In genomic region chr3:82259986-82260652, GRCm38 (mm10) we compare ENCODE assay signal across 25 mouse cellular contexts.
DNase-seq lines count a peak whose midpoint lies in the region; ATAC-seq and TF ChIP-seq lines count a peak whose summit lies in the region.
"Had no signal": no experiment of that assay in that cellular context is flagged by ENCODE, and none has a peak within 500 bp of the region (broad histone marks: within the 10 kb centered on the region; RNA-seq: fewer than 3 reads in every experiment).

No protein-coding gene starts in this region.

- H3K4me1 ChIP-seq in lung, embryonic 15.5 days = 0 out of 2 replicates have a peak, but pooled peaks cover 3% of the 10 kb centered on the region
- H3K4me1 ChIP-seq in kidney, adult 2 months (ENCODE audit: control insufficient read depth, insufficient read depth, low read length) = no peaks in the 10 kb centered on the region
- no peaks in the 10 kb centered on the region for H3K4me1 ChIP-seq in forebrain, embryonic 15.5 days
- H3K4me1 ChIP-seq in hindbrain, embryonic 16.5 days (ENCODE audit: control insufficient read depth, insufficient read depth, low read depth, low read length) = no peaks in the 10 kb centered on the region
- H3K4me1 ChIP-seq: midbrain, embryonic 12.5 days; neural tube, embryonic 12.5 days had no signal

- no peak overlapping the region for H3K4me2 ChIP-seq in lung, embryonic 15.5 days
- no peak overlapping the region for H3K4me2 ChIP-seq in forebrain, embryonic 15.5 days (replicated peaks)
- no peak overlapping the region for H3K4me2 ChIP-seq in hindbrain, embryonic 16.5 days (ENCODE audit: low read length)
- H3K4me2 ChIP-seq: hindbrain, embryonic 14.5 days; midbrain, embryonic 12.5 days; neural tube, embryonic 12.5 days had no signal

- no peaks in the 10 kb centered on the region for H3K36me3 ChIP-seq in lung, embryonic 15.5 days
- no peaks in the 10 kb centered on the region for H3K36me3 ChIP-seq in kidney, adult 2 months (ENCODE audit: control insufficient read depth, insufficient read depth, low read length)
- no peaks in the 10 kb centered on the region for H3K36me3 ChIP-seq in forebrain, embryonic 15.5 days
- no peaks in the 10 kb centered on the region for H3K36me3 ChIP-seq in hindbrain, embryonic 16.5 days (ENCODE audit: control insufficient read depth, insufficient read depth, low read length)
- H3K36me3 ChIP-seq: midbrain, embryonic 12.5 days; neural tube, embryonic 12.5 days had no signal

- TF ChIP-seq POLR2A in kidney, adult 2 months (IDR thresholded peaks at IDR 0.05; ENCODE audit: low read depth, low read length) = no peak

- TF ChIP-seq CTCF in kidney, adult 2 months (conservative IDR thresholded peaks at IDR 0.05; ENCODE audit: insufficient read depth, insufficient read length, low read depth, low read length) = no peak

- no peak overlapping the region for H3K4me3 ChIP-seq in lung, embryonic 15.5 days
- no peak overlapping the region for H3K4me3 ChIP-seq in kidney, adult 2 months (ENCODE audit: insufficient read depth, low read depth, low read length)
- H3K4me3 ChIP-seq in forebrain, embryonic 15.5 days = no peak overlapping the region
- no peak overlapping the region for H3K4me3 ChIP-seq in hindbrain, embryonic 16.5 days (ENCODE audit: low read length)
- H3K4me3 ChIP-seq: left cerebral cortex, adult 2 months; midbrain, embryonic 12.5 days; neural tube, embryonic 12.5 days had no signal

- intact Hi-C loops in heart, postnatal 14 days (cut with DNase I) = no loop called here

- peak; percentile 75; the same call in 1 of the 2 replicates for ATAC-seq in lung, embryonic 15.5 days (ENCODE audit: borderline replicate concordance, extremely low read depth, low FRiP score, low TSS enrichment)
- ATAC-seq in forebrain, embryonic 15.5 days (replicated peaks) = no peak
- ATAC-seq in hindbrain, embryonic 16.5 days = no peak
- ATAC-seq: CD4-positive, CD25-positive, alpha-beta regulatory T cell, adult 4 months; forebrain, postnatal 0 days; Patski had no signal

- H3K27me3 ChIP-seq in lung, embryonic 15.5 days = no peaks in the 10 kb centered on the region
- no peaks in the 10 kb centered on the region for H3K27me3 ChIP-seq in kidney, adult 2 months (replicated peaks; ENCODE audit: control insufficient read depth, insufficient read depth, low read length)
- H3K27me3 ChIP-seq in forebrain, embryonic 15.5 days = no peaks in the 10 kb centered on the region
- no peaks in the 10 kb centered on the region for H3K27me3 ChIP-seq in hindbrain, embryonic 16.5 days (replicated peaks; ENCODE audit: control insufficient read depth, insufficient read depth, low read length)
- H3K27me3 ChIP-seq: midbrain, embryonic 12.5 days; neural tube, embryonic 12.5 days had no signal

- H3K9me3 ChIP-seq in lung, embryonic 15.5 days = no peaks in the 10 kb centered on the region
- H3K9me3 ChIP-seq in forebrain, embryonic 15.5 days = no peaks in the 10 kb centered on the region
- no peaks in the 10 kb centered on the region for H3K9me3 ChIP-seq in hindbrain, embryonic 16.5 days (ENCODE audit: control insufficient read depth, low read length)
- H3K9me3 ChIP-seq: midbrain, embryonic 12.5 days; neural tube, embryonic 12.5 days had no signal

- no peak overlapping the region for H3K9ac ChIP-seq in lung, embryonic 15.5 days
- no peak overlapping the region for H3K9ac ChIP-seq in forebrain, embryonic 15.5 days (replicated peaks)
- H3K9ac ChIP-seq in hindbrain, embryonic 16.5 days (ENCODE audit: low read depth, low read length) = no peak overlapping the region
- H3K9ac ChIP-seq: forebrain, postnatal 0 days; hindbrain, embryonic 14.5 days; midbrain, embryonic 12.5 days; neural tube, embryonic 12.5 days had no signal

- DNase-seq in heart, adult 18-20 months = peak; percentile 12 to 37
- no peak for DNase-seq in heart, postnatal 14 days
- no peak for DNase-seq in lung, postnatal 10 days
- DNase-seq in kidney, adult 2 months = peak; percentile 39
- DNase-seq in kidney, postnatal 14 days = peak; percentile 49
- DNase-seq: adrenal gland, postnatal 14 days; cerebellum, adult 11 months; cerebellum, postnatal 14 days; embryo, embryonic 11 days; forebrain, postnatal 0 days; layer of hippocampus, adult 9-11 months; left cerebral cortex, postnatal 4 days; liver; right cerebral cortex, adult 18-20 months; thymus, adult 18-20 months; thymus, postnatal 4 days had no signal

- 0 out of 2 replicates have a peak overlapping the region, but pooled peaks have one; percentile 13 for H3K27ac ChIP-seq in lung, embryonic 15.5 days
- peak overlapping the region; percentile 50; the same call in 1 of the 2 replicates for H3K27ac ChIP-seq in kidney, adult 2 months (ENCODE audit: insufficient read depth, low read depth, low read length)
- no peak overlapping the region for H3K27ac ChIP-seq in forebrain, embryonic 15.5 days (replicated peaks)
- H3K27ac ChIP-seq in hindbrain, embryonic 16.5 days (ENCODE audit: low read depth, low read length) = no peak overlapping the region
- H3K27ac ChIP-seq: hindbrain, embryonic 14.5 days; left cerebral cortex, adult 2 months; midbrain, embryonic 12.5 days; neural tube, embryonic 12.5 days had no signal

- 64% methylated on average over 4 of the region's 4 CpGs for WGBS in lung, embryonic 15.5 days
- WGBS in kidney, adult 2 months = 79% methylated on average over 4 of the region's 4 CpGs
- 85% methylated on average over 4 of the region's 4 CpGs for WGBS in forebrain, embryonic 15.5 days
- WGBS in hindbrain, embryonic 16.5 days = 89% methylated on average over 4 of the region's 4 CpGs

Comparison
In these comparisons a context has a peak if more than half of its experiments do, and no peak if none do; other contexts are left out.
1. DNase-seq: peak in heart, adult 18-20 months (2 of 2), kidney, adult 2 months (single experiment) and kidney, postnatal 14 days (single experiment); none in heart, postnatal 14 days (0 of 2) and lung, postnatal 10 days (single experiment).
2. H3K27ac ChIP-seq: peak in lung, embryonic 15.5 days (single experiment) and kidney, adult 2 months (single experiment); none in forebrain, embryonic 15.5 days (single experiment) and hindbrain, embryonic 16.5 days (single experiment).